Mouse (Mus musculus) liver, embryonic 16.5 days (tissue): ENCODE data around the gene Vps33a. TPM values are rescaled to one million over a fixed set of nuclear protein-coding genes. Genes with fewer than 3 reads are reported as not detected.
A peak's percentile ranks its signal among the peaks of the same experiment; 100 is the strongest.

Experiments
- ATAC-seq: fragments of 200-750 bp; cut with Nextera tagmentation; 2 replicates; pipeline ENCODE4 v1.8.0; 2017; ENCODE audit warnings: low read depth, mild to moderate bottlenecking, moderate number of reproducible peaks, moderate library complexity
- H3K27ac ChIP-seq: fragments of 300-500 bp; sonication (generic); 2 replicates; pipeline ENCODE4 v1.5.1; 2014; ENCODE audit warnings: mild to moderate bottlenecking, low read length
- H3K27me3 ChIP-seq: fragments of 300-500 bp; sonication (generic); 2 replicates; pipeline ENCODE4 v1.6.1; 2014; ENCODE audit warnings: low read depth, low read length, mixed read lengths; ENCODE audit not compliant: control insufficient read depth, insufficient read depth
- H3K36me3 ChIP-seq: fragments of 300-500 bp; sonication (generic); 2 replicates; pipeline ENCODE4 v1.6.1; 2014; ENCODE audit warnings: mild to moderate bottlenecking; ENCODE audit not compliant: control insufficient read depth, insufficient read depth
- H3K4me1 ChIP-seq: fragments of 300-500 bp; sonication (generic); 2 replicates; pipeline ENCODE4 v1.6.1; 2014; ENCODE audit warnings: low read depth, low read length, mixed read lengths; ENCODE audit not compliant: control insufficient read depth
- H3K4me2 ChIP-seq: fragments of 300-500 bp; sonication (generic); 2 replicates; pipeline ENCODE4 v1.6.1; 2014; ENCODE audit warnings: low read depth, low read length, mixed read lengths
- H3K4me3 ChIP-seq: fragments of 300-500 bp; sonication (generic); 2 replicates; pipeline ENCODE4 v1.5.1; 2014; ENCODE audit warnings: low read depth, mild to moderate bottlenecking, low read length
- H3K9ac ChIP-seq: fragments of 300-500 bp; sonication (generic); 2 replicates; pipeline ENCODE4 v1.6.1; 2014; ENCODE audit warnings: low read depth, low read length
- H3K9me3 ChIP-seq: fragments of 300-500 bp; sonication (generic); replicated peaks from 2 replicates; pipeline ENCODE4 v1.6.1; 2016; ENCODE audit warnings: low read length; ENCODE audit not compliant: control insufficient read depth
- WGBS: fragments of 180-500 bp; shearing (Covaris S2); extraction: QIAGEN DNeasy Blood & Tissue Kit; methylation state at CpG from one replicate; pipeline ENCODE4 v1.1.7; 2014; ENCODE audit not compliant: insufficient replicate concordance; 5-methylcytosine and 5-hydroxymethylcytosine counted together
- polyA plus RNA-seq: library from polyadenylated mRNA; unstranded; fragments of >200 nt; fragmentation: Nextera tagmentation; extraction: Ambion mirVana; gene quantifications from 2 replicates; pipeline ENCODE4 v1.2.1, GENCODE M21; 2015

Vps33a gene
- polyA plus RNA-seq, 1 experiment from 2014 or later, result 20.0 TPM

GRCm38 (mm10) chr5:123599319-123599718, 26.5 kb upstream of the Vps33a start:
- Histone ChIP-seq H3K4me2 (no peak overlapping the region), H3K9ac (no peak overlapping the region), H3K36me3 (no peaks in the 10 kb centered on the region), H3K27ac (no peak overlapping the region), H3K4me3 (no peak overlapping the region), H3K9me3 (no peaks in the 10 kb centered on the region), H3K27me3 (no peaks in the 10 kb centered on the region), H3K4me1 (no peaks in the 10 kb centered on the region)
- ATAC-seq, result no peak
- 41% methylated on average over 6 of the region's 6 CpGs for WGBS

- Histone ChIP-seq H3K4me2 (no peak overlapping the region), H3K9me3 (no peaks in the 10 kb centered on the region), H3K4me3 (no peak overlapping the region), H3K27ac (no peak overlapping the region), H3K27me3 (no peaks in the 10 kb centered on the region), H3K36me3 (no peaks in the 10 kb centered on the region), H3K9ac (no peak overlapping the region), H3K4me1 (no peaks in the 10 kb centered on the region)
- no peak for ATAC-seq
- 81% methylated on average over 10 of the region's 10 CpGs for WGBS
These were observed 20.9 kb upstream of the Vps33a start for GRCm38 (mm10) chr5:123593622-123594280.

GRCm38 (mm10) chr5:123580043-123580442, 7.2 kb upstream of the Vps33a start:
- Histone ChIP-seq H3K4me2 (no peak overlapping the region), H3K4me3 (no peak overlapping the region), H3K27ac (no peak overlapping the region), H3K9ac (no peak overlapping the region), H3K9me3 (no peaks in the 10 kb centered on the region), H3K36me3 (peaks cover 5% of the 10 kb centered on the region; the same call in 1 of the 2 replicates), H3K4me1 (no peaks in the 10 kb centered on the region), H3K27me3 (no peaks in the 10 kb centered on the region)
- ATAC-seq, result no peak
- 67% methylated on average over 6 of the region's 6 CpGs for WGBS

GRCm38 (mm10) chr5:123576696-123577095, 3.9 kb upstream of the Vps33a start:
- Histone ChIP-seq H3K27me3 (no peaks in the 10 kb centered on the region), H3K4me1 (peaks cover 12% of the 10 kb centered on the region), H3K9ac (no peak overlapping the region), H3K4me3 (no peak overlapping the region), H3K4me2 (no peak overlapping the region), H3K27ac (no peak overlapping the region), H3K36me3 (peaks cover 5% of the 10 kb centered on the region; the same call in 1 of the 2 replicates), H3K9me3 (no peaks in the 10 kb centered on the region)
- 76% methylated on average over 3 of the region's 3 CpGs for WGBS
- no peak for ATAC-seq

DNA sequence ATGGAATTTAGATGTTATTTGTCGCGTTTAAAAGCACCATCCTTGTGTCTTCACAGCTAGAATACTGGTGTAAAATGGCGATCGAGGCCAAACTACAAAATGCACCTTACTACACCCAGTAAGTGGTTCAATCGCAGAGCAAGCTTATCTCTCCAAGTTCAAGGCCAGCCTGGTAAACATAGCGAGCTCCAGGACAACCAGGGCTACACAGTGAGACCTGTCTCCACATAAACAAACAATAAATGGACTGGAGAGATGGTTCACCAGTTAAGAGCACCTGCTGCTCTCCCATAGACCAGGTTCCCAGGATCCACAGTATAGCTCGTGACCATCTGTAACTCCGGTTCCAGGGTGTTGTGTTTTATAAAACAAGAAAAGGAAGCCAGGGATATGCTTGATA, 524 bp upstream of the Vps33a start:
- Histone ChIP-seq H3K36me3 (peaks cover 15% of the 10 kb centered on the region), H3K4me1 (peaks cover 16% of the 10 kb centered on the region), H3K27me3 (no peaks in the 10 kb centered on the region), H3K27ac (no peak overlapping the region), H3K4me2 (peak overlapping the region; percentile 97), H3K4me3 (peak overlapping the region; percentile 97), H3K9me3 (no peaks in the 10 kb centered on the region), H3K9ac (no peak overlapping the region; the same call in 1 of the 2 replicates)
- ATAC-seq, result no peak
- 59% methylated on average over 8 of the region's 8 CpGs for WGBS

DNA sequence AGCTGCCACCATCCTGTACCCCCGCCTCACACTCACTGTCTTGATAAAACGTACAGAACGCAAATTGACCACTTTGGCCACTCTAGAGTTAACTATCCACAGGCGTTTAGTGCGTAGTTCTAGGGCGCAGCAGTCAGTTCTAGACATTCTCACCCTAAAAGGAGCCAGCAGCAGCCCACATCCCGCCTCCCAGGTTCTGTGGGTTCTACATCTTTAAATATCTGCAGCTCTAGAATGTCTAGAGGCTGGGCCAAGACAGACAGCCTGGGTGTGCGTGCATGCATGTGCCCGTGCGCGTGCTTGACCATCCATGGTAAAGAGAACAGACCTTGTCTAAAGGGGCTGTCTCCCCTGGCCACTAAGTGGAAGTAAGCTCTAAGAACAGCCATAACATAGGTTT, 11.7 kb downstream of the Vps33a start:
- Histone ChIP-seq H3K27me3 (no peaks in the 10 kb centered on the region), H3K4me3 (no peak overlapping the region), H3K4me2 (no peak overlapping the region), H3K9me3 (no peaks in the 10 kb centered on the region), H3K9ac (no peak overlapping the region), H3K4me1 (no peaks in the 10 kb centered on the region; the same call in 1 of the 2 replicates), H3K36me3 (peaks cover 37% of the 10 kb centered on the region), H3K27ac (no peak overlapping the region)
- no peak for ATAC-seq
- 86% methylated on average over 11 of the region's 11 CpGs for WGBS

GRCm38 (mm10) chr5:123559588-123559987, 13.2 kb downstream of the Vps33a start:
- Histone ChIP-seq H3K4me2 (no peak overlapping the region), H3K27ac (no peak overlapping the region), H3K9me3 (no peaks in the 10 kb centered on the region), H3K4me3 (no peak overlapping the region), H3K9ac (no peak overlapping the region), H3K27me3 (no peaks in the 10 kb centered on the region), H3K36me3 (peaks cover 35% of the 10 kb centered on the region), H3K4me1 (peaks cover 8% of the 10 kb centered on the region)
- no peak for ATAC-seq
- WGBS, result 86% methylated on average over 8 of the region's 8 CpGs

GRCm38 (mm10) chr5:123556451-123556850, 16.4 kb downstream of the Vps33a start:
- Histone ChIP-seq H3K27ac (no peak overlapping the region), H3K4me1 (peaks cover 8% of the 10 kb centered on the region), H3K4me2 (no peak overlapping the region), H3K27me3 (no peaks in the 10 kb centered on the region), H3K9ac (no peak overlapping the region), H3K36me3 (peaks cover 17% of the 10 kb centered on the region), H3K9me3 (no peaks in the 10 kb centered on the region), H3K4me3 (no peak overlapping the region)
- 64% methylated on average over 2 of the region's 2 CpGs for WGBS
- no peak for ATAC-seq

GRCm38 (mm10) chr5:123555693-123556092, 17.1 kb downstream of the Vps33a start:
- peak overlapping the region; percentile 70 for H3K27ac ChIP-seq
- H3K4me2 ChIP-seq, result peak overlapping the region; percentile 21; the same call in 1 of the 2 replicates
- 47% methylated on average over 7 of the region's 7 CpGs for WGBS
- H3K27me3 ChIP-seq, result no peaks in the 10 kb centered on the region
- H3K36me3 ChIP-seq, result peaks cover 17% of the 10 kb centered on the region
- H3K4me3 ChIP-seq, result no peak overlapping the region
- ATAC-seq, result peak; percentile 95
- no peak overlapping the region for H3K9ac ChIP-seq
- H3K4me1 ChIP-seq, result peaks cover 8% of the 10 kb centered on the region
- H3K9me3 ChIP-seq, result no peaks in the 10 kb centered on the region
